Mouse (Mus musculus) heart, adult 2 months (tissue): Measurements from ENCODE around the gene Nsun4.

Experiments used
- CTCF ChIP-seq: fragments of 200-600 bp; IDR thresholded peaks from 2 replicates; pipeline ENCODE4 v1.8.1; 2022; ENCODE audit warnings: antibody characterized with exemption, mild to moderate bottlenecking, moderate library complexity
- POLR2A ChIP-seq: fragments of 200-500 bp; IDR thresholded peaks from 2 replicates; pipeline ENCODE4 v1.6.1; 2011; ENCODE audit warnings: mild to moderate bottlenecking, low read depth, low read length, control low read depth; ENCODE audit not compliant: insufficient read depth

DNA sequence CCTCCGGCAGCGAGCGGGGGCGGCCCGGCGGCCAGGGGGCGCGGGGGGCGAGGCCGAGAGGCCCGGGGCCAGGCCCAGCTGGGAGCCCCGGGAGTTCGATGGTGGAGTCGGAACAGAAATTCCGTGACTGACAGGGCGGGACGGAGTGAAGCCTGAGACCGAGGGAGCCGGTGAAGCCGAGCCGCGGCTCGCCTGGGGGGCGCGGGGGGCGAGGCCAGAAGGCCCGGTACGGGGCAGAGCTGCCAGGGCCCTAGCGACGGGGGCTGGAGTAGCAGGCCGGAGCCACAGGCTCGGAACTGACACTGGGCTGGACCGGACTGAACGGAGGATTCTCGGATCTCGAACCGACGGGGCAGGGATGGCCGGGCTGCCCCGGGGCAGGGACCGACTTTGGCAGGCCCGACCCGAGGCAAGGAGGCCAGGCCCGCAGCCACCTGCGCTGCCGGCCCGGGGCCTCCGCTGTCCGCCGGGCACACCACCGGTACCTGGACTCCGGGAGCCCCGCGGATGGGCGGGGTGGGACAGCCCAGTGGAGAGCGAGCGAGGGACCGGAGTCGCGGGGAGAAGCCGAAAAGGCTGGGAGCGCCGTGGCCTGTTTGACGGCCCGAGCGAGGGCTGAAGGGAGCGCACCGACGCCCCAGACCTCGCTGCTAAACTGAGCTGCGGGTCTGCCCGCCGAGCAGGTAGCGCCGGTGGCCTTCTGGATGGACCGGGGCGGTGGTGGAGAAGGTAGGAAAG, 22.1 kb upstream of the Nsun4 start:
- TF ChIP-seq CTCF (peak; percentile 74), POLR2A (no peak)
